Mouse (Mus musculus) spleen, postnatal 14 days (tissue): ENCODE data around the gene Stc2.
A peak's percentile ranks its signal among the peaks of the same experiment; 100 is the strongest.

Source experiments
- DNase-seq, 2 experiments: peaks; one replicate each; pipeline ENCODE4 v3.0.0; 2021 to 2022; ENCODE audit warnings: low spot score in 2 of 2

Gene Stc2

GRCm38 (mm10) chr11:31369648-31370286 lies at the start of gene Stc2:
Gene Stc2 (minus strand): TSS chr11:31370074.
- DNase-seq, result no peak

DNA sequence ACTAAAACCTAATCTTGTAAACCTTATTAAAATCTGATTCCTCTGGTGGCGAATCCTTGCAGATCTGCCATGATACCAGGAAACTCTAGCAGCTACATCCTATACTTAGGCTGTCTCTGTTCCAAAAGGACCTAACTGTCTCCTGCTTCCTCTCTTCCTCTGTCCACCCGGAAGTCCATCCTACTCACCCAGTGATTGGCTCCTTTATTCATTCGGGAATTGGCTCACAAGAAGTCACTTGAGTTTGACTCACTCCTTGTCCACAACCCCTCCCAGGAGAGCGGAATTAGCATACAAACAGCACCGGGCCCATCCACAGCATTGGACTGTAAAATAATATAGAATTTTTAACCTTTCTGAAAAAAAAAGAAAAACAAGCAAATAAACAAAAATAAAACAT lies 47.2 kb upstream of the Stc2 start:
- no peak for DNase-seq

DNA sequence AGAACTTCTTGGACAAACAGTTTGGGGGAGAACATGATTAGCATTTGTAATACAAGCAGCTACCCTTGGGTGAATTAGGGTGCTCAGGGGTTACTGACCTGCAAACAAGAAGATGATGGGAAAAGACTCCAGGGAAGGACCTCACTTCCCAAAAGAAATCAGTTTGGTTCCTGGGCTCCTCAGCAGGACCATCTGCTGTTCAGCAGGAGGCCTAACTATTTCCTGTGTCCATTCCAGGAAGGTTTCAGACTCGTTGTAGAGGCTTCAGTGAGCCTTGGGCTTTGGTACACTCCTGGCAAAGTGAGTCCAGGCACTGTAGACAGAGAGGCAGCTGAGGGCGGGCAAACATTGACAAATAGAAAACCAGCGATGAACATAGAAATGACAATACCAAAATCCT lies 42.5 kb upstream of the Stc2 start:
- DNase-seq, result no peak

DNA sequence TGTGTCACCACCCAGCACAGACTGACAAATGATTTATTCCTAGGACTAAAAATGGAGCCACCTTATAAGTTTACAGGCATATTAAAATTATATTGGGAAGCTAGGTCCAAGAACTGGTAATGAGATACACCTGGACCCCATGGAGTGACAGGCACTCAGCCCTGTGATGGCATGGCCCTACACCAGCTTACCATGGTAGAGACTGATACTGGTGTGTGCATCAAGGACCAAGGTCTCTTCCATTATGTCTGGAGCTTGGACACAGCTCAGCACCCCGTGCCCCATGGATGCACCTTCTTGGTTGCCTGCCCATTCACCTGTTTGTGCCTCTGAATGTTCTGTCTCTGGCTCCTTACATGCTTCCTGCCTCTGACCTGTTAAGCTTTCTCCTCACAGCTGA lies 36.9 kb upstream of the Stc2 start:
- DNase-seq, result no peak

DNA sequence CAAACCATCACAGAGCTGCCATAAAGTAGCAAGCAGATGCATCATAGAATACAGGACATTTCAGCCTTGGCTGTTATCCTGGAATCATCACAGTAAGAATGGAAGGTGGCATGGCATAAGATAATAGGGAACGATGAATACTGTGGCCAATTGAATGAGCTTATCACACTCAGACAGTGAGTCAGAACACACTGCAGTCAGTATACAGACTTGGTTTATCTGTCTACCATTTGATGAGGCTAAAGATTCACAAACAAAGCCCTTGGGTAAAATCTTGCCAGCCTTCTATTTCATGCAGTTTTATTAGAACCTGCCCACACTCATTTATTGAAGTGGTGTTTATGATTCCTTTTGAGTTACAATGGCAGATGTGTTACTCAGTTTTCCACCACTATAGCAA lies 33.2 kb upstream of the Stc2 start:
- DNase-seq, result no peak

DNA sequence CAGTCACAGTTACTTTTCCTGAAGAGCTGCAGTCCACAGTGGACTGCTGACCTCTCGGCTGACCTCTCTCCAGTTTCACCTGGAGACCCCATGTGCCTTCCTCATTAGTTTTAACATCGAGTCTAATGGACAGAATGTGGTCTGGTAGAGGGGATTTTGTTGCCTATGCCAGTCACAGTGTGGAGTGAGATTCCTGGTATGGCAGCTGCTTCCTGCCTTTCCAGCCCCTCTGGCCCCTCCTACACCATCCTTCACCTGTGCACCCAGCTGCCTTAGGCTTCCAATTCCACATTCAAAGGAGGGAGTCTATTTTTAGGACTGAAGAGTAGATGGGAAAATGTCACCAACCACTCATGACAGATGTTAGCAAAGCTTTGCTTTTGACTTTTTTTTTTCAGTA lies 28.7 kb upstream of the Stc2 start:
- no peak for DNase-seq

GRCm38 (mm10) chr11:31396638-31397417 lies 27.0 kb upstream of the Stc2 start:
- no peak for DNase-seq

DNA sequence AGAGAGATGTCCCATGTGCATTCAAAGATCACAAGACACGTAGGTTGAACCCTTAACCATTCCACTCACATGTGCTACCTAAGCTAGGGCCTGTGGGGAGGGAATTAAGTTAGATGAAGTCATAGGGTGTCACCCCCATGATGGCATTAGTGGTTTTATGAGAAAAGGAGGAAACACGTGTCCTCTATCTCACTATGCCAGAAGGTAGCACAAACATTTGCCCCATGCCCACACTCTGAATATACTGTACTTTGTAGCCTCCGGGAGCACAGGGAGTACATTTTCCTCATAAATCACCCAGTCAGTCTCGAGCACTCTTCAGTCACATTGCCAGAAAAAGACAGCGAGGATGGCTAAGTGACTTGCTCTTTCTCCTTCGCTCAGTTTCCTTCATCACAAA lies 24.2 kb upstream of the Stc2 start:
- no peak for DNase-seq

DNA sequence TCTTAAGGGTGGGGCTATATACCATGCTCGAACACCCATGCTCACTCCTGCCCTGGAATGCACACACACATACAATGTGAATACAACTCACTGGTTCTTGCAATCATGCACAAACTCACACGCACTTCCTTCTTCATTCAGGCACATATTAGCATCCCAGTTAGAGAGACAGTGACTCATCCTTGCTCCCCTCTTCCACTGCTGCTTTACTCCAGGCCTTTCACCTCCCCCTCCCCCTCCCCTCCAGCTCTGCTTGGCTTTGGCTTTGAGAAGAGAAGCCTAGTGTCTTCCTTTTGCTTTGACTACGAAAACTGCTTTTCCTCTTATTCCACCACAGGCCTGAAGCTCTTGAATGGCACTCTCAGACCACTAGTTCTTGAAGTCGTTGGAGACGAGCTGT lies 22.5 kb upstream of the Stc2 start:
- no peak for DNase-seq

GRCm38 (mm10) chr11:31388890-31389289 lies 19.0 kb upstream of the Stc2 start:
- no peak for DNase-seq

GRCm38 (mm10) chr11:31387526-31387925 lies 17.7 kb upstream of the Stc2 start:
- DNase-seq, result no peak

DNA sequence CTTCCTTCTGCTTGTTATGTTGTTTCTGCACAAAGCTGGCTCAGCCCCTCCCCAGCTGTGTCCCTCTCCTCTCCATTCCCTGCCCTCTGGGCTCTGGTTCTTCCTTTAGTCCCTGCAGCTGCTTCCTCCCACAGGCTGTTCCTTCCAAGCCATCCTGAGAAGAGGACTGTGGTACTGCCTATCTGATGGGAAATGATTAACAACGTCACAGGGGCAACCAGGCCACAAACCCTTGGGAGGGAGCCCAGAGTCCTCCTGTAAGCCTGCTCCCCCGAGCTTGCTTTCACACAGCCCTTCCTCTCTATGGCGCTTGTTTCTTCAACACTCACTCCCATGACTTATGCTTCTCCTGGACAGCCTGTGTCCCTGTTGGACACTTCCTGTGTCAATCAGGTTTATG lies 16.7 kb upstream of the Stc2 start:
- no peak for DNase-seq

- no peak for DNase-seq
Observed at GRCm38 (mm10) chr11:31383968-31384367, 14.1 kb upstream of the Stc2 start.

DNA sequence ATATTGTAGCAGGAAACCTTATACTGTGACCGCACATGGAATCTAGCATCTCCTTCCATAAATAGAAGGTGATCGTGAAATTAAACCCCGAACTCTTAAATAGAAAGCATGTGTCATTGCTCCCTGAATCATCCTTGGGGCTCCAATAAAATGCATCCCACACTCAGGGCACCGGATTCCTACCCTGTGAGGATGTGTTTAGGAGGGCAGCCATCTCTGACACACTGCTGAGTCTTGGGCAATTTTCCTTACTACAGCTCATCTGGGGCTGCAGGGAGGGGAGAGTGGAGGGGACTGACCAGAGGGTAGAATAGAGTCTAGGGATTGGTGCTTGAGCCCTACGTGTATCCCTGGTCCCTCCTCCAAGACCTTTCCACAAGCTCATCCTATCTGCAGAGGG lies 12.3 kb upstream of the Stc2 start:
- no peak for DNase-seq

DNA sequence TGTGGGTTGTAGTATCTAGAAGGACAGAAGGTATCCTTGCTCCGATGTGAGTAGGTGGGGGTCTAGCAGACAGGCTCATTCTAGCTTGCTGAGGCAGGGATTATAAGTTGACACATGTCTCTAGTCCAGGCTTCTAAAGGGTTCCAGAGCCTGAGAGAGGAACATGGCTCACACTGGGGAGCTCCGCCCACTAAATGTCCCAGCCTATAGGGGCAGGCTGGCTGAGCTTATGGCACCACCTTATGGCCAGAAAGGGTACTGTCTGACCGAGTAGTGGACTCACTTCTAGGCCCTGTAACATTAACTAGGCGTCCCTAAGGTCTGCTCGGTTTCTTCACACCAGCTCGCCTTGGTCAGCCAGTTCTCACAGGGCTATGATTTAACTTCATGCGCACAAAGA lies 3.6 kb upstream of the Stc2 start:
- peak in 1 of 2 experiments; percentile 46 for DNase-seq

GRCm38 (mm10) chr11:31372206-31372605 lies 2.3 kb upstream of the Stc2 start:
- DNase-seq, result no peak

DNA sequence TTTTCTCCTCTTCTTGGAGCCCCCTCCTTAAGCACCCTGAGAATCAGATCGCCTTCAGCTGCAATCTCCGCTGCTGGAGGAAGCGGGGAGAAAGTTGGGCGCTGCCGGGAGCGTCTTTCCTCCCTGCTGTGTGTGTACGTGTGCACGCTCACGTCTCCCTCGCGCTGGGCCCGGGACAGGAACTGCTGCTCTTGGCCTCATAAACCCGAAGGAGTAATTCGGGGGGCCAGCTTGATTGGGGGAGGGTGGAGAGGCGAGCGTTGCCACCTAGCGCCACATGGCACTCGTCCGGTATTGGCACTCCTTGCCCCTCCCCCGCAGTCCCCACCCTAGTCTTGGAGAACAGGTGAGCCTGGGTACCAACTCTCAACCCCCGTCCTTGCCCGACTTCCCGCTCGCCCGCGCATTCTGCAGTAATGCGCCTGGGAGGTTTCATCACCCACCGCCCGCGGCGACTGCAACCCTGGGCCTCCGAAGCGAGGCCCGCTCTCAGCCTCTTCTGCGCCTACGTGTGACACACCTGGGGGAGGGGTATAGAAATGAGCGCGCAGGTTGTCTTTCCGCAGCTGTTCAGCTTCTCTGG lies 1.5 kb upstream of the Stc2 start:
- no peak for DNase-seq

DNA sequence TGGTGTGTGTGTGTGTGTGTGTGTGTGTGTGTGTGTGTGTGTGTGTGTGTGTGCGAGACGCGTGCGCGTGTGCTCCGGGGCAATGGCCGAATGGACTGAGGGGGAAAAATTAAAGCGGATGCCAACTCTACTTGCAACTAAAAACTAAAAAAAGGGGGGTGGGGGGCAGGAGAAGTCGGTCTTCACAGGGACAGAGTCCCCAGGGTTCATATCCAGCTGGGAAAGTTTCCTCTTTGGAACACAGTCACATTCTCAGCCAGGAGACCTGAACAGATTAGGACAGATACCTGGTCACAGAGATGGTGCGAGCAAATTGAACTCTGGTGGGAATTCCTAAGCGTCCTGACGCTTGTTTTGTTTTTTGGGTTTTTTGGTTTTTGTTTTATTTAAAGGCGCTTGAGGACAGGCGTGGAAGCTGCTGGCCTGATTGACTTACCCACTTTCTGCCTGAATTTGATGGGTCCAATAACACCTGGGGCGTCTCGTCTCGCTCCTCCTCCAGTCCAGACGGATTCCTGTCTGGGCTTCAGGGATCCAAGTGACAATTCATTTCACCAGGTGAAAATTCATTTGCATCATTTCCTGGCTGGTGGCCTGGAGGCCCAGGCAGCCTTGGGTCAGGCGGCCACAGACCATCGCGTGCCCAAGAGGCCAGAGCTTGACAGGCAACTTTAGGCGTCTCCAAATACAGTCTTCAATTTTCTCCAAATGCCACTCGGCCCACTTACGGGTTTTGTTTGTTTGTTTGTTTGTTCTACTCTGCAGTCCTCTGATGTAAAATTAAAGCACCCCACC lies 759 bp upstream of the Stc2 start:
- no peak for DNase-seq

DNA sequence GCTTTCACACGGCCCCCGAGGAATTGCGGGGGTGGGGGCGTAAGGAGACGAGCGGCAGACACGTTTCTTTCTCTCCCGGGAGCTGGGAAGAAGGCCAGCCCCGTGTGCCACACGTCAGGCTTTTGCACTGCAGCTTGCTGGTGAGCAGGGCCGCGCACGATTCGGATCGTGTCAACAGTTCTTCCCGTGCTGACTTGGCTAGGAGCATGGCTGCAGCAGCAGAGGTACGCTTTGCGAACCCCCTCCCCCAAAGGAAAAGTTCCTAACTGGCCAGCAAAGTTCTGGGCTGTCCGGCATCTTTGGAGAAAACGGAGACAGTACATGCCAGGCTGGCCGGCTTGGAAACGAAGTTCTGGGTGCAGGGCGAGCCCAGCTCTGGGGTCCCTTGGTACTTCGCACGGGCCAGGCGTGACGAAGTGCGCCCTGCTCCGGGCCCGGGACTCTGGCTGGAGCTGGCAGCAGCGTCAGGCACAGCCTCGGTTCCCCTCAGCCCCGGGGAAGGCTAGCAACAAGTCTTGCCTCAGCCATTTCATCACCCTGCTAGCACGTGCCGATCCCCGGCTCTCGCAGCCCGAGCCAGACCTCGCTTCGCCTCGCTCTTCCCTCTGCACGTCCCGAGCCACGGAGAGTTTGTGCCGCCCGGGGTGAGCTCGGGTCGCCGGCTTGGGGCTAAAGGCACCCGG lies 768 bp downstream of the Stc2 start:
- no peak for DNase-seq

GRCm38 (mm10) chr11:31368252-31368964 lies 1.5 kb downstream of the Stc2 start:
- no peak for DNase-seq

DNA sequence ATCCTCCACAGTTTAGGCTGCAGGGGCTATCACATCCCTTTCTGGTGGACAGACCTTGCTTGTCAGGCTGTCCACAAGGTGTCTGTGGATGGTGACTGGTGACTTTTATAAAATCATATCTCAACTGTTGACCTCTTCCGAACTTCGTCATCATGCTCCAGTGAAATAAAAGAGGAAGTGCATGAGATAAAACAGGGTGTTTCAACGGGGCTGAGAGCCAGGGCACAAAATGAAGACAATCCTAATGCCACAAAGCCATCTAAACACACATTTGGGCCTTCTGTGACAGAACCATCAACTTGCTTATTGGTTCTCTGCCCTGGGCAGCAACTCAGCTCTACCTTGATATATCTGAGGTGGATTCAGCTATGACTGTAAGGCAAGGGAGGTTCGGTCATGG lies 3.0 kb downstream of the Stc2 start:
- DNase-seq, result no peak
